Mouse (Mus musculus) activated CD4-positive, CD25-positive, alpha-beta regulatory T cell, adult 4 months (primary cell): ENCODE data around the gene Cog2. TPM values are rescaled to one million over a fixed set of nuclear protein-coding genes. Genes with fewer than 3 reads are reported as not detected.

Source experiments
- ATAC-seq: one replicate; pipeline ENCODE4 v1.8.0; 2017
- polyA plus RNA-seq, 2 experiments: library from polyadenylated mRNA; unstranded; fragments of 100-300 nt; shearing (Covaris generic); gene quantifications; one replicate each; pipeline ENCODE4 v1.2.1; 2017

Gene Cog2
- polyA plus RNA-seq, 2 experiments from 2014 or later: 38.3 to 44.1 TPM

DNA sequence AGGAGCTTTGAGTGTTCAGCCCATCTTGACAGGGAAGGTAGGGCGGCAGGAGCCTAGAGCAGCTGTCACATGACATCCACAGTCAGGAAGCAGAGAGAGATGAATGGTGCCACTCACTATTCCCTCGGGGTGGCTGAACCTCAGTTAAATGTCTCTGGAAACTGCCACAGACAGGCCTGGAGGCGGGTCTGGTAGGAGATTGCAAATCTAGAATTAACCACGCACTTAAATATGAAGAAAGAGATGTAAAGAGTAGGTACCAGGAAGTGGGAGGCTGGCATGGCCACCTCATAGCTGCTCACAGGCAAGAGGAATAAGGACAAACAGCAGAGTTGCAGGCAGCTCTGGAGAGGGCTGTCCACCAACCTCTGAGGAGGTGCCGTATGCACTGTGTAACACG is 3.4 kb upstream of the Cog2 start:
- ATAC-seq: no peak

- ATAC-seq: no peak
These were observed 1.4 kb downstream of the Cog2 start for GRCm38 (mm10) chr8:124521946-124522345.

DNA sequence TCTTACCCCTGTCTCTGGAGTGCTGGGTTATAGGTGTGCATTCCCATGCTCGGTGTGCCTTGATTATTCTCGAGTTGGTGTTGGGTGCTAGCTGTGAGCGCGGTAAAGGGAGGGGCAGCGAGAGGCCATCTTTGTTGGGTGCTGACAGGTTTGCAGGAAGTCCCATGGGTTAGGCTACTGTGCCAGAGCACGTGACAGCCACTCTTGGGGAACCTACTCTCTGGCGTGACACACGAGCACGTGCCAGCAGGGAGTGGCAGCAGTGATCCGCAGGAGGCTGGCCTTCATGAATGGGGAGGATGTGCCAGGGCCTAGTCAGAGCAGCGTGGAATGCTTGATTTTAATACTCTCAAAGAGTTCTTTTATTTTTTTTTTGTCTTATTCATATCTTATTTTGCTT is 5.7 kb downstream of the Cog2 start:
- no peak for ATAC-seq

GRCm38 (mm10) chr8:124530076-124530475 is 9.5 kb downstream of the Cog2 start:
- ATAC-seq: no peak

- ATAC-seq: no peak
These were observed 10.0 kb downstream of the Cog2 start for GRCm38 (mm10) chr8:124530556-124530955.

DNA sequence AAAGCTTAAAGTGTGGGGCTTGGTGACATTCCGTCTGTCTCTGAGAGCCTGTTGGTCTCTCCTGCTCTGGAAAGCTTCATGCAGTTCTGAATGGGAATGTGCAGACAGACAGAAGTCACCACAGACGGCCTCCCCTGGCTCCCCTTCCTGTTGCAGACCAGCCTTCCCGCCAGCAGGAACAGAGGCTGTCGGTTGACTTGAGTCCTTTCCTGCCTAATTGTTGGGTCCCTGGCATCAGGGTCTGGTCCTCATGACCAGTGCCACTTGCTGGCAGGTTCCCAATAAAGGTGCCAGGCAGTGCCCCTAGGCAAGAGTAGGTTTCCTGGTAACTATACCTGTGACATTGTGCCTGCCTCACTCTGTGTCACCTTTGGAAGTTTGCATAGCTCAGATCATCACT is 10.4 kb downstream of the Cog2 start:
- ATAC-seq: no peak

DNA sequence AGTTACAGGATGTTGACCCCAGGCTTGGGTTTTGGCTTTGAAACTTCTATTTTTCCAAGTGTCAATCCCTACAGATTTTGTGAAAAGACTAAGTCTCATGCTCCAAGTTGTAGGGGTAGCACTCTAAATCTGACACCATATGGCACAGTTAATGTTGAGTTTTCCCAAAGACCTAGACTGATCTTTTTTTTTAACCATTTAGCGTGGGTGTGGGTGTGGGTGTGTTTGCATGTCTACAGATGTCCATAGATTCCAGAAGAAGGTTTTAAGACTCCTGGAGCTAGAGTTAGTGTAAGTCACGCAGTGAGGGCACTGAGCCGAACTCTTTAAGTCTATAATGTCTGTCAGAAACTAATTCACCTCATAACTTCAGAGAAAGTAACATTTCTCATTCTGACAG is 12.1 kb downstream of the Cog2 start:
- ATAC-seq: no peak

- ATAC-seq: no peak
These were observed 14.9 kb downstream of the Cog2 start for GRCm38 (mm10) chr8:124535451-124535850.

GRCm38 (mm10) chr8:124540906-124541305 is 20.3 kb downstream of the Cog2 start:
- no peak for ATAC-seq

DNA sequence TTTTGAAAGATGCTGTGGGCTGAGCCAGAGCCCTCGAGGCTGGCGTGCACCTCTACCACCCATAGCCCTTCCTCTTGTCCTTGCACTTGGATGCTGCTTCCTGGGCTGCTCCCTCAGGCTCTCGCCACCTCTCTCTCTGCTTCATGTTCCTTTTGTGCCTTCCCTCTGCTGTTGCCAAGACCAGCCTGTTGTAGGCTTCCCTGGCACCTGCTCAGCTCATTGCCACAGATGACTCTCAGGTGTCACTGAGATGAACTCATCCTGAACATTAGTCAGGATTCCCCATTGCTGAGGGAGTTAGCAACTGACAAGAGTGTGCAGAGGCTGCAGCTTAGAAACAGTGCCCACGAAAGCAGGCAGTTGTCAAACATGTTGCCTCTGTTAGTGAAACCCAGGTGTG is 21.4 kb downstream of the Cog2 start:
- ATAC-seq: no peak

- no peak for ATAC-seq
These were observed 22.7 kb downstream of the Cog2 start for GRCm38 (mm10) chr8:124543272-124543671.

DNA sequence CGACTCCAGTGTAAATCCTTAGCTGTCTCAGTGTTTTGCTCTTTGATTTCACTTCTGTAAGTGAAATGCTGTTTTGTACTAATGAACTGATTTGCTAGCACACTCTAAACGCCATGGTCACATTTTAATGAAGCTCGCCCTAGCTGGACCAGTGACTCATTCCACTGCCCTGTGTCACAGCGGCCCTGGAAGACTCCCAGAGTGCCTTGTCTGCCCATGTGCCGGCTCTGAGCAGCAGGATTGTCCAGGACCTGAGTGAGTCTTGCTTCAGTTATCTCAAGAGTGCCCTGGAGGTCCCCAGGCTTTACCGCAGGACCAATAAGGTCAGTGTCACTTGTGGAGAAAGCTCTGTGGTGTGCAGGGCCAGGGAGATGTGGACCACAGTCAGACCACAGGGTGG is 25.8 kb downstream of the Cog2 start:
- ATAC-seq: no peak

GRCm38 (mm10) chr8:124546815-124547214 is 26.2 kb downstream of the Cog2 start:
- ATAC-seq: no peak

GRCm38 (mm10) chr8:124547269-124547668 is 26.7 kb downstream of the Cog2 start:
- no peak for ATAC-seq

- no peak for ATAC-seq
These were observed 27.6 kb downstream of the Cog2 start for GRCm38 (mm10) chr8:124548187-124548586.

DNA sequence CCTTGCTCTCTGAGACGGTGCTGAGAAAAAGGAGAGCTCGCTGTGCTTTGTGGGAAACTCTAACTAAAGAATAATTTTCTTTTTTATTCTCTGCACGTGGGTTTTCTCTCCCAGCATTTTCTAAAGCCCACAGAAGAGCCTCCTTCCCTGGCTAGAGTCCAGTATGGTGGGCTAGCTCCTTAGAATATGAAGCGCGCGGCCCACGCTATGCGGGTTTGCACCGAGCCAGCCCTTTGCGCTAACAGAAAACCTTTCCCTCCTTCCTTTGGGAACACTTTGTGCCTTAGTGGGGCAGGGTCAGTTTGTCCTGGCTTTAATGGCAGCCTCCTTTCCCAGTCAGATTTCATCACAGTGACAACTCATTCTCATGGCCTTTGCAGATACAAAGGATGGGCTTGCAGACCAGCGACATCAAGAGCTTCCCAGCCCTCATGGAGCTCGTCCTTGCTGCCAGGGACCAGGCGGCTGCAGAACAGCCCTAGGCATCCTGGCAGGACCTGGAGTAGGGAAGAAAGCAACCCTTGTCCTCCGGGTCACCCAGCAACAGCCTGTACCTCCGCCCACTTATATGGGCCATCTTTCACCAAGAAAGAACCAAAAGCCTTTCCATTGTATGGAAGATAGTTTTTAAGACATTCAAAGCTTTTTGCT is 30.6 kb downstream of the Cog2 start:
- no peak for ATAC-seq

GRCm38 (mm10) chr8:124555113-124555750 is 34.7 kb downstream of the Cog2 start:
- no peak for ATAC-seq

GRCm38 (mm10) chr8:124556164-124556563 is 35.6 kb downstream of the Cog2 start:
- ATAC-seq: no peak

DNA sequence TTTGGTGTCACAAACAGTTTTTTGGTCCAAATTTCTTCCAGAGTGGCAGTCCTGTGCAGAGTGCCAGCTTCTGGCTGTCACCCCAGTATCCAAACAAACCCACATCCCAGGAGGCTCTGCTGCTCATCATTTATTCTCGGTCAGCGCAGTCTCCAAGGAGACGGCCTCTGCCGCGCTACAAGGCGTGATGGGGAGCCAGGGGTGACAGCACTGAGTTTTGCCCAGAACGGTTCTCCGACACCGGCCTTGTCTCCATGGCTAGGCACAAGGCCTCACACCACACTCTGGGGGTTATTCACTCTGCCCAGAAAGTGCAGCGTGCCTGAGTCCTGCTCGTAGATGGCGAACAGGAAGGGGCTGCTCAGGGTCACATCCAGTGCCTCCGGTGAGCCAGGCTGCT is 36.1 kb downstream of the Cog2 start:
- ATAC-seq: no peak

DNA sequence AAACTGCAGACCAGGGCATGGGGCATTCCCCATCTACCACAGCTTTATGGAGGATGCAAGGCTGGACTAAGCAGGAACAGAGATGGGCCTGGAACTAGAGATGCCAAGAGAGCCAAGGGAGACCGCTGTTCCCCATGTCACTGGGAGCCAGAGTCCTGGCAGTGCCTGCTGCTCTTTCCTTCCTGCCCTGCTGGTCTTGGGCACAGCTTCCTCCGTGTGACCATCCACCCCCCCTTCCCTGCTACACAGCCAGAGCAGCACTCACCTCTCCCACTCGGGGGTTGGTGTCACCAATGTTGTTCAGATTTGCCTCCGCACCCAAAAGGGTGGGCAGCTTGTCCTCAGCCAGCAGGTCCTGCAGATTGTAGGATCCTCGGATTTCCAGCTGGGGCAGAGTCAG is 36.9 kb downstream of the Cog2 start:
- ATAC-seq: no peak

DNA sequence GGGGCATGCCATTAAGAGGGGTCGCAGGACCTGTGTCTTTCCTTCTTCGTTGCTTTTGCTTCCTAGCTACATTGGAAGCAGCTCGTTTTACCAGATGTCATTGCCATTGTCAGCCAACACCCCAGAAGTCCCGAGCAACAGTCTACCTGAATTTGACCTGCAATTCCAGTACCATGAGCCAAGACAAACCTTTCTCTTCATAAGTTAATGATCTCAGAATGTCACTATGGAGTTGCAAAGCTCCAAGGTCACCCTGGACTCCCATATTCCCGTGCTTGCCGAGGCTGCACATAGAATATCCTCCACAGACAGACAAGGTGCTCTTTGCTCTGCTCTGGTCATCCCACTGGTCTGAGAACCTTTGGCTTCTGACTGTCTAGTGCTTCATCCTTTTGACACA is 46.6 kb downstream of the Cog2 start:
- no peak for ATAC-seq

DNA sequence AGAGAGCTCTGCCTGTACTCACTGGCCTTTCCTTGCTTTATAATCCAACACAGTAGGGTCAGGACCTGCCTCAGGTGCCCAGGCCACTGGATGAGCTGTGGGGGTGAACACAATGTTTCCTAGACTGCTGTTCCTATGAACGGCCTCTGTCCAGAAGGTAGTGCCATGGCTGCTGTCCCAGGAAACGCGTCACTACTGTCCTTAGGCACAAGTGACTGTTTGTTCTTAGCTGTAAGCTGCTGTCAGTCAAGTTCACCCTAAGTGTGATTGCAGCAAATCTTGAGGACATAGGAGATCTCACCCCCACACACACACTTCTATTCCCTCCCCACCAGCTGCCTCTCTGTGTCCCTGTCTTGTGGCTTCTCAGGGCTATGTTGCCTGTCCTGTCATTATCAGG is 47.0 kb downstream of the Cog2 start:
- ATAC-seq: no peak

- no peak for ATAC-seq
These were observed 48.5 kb downstream of the Cog2 start for GRCm38 (mm10) chr8:124569100-124569499.

- ATAC-seq: no peak
These were observed 49.0 kb downstream of the Cog2 start, which contains the start of gene Agt for GRCm38 (mm10) chr8:124569593-124569992. Agt (minus strand) TSS chr8:124569706.
